Mouse (Mus musculus): ENCODE results near the gene Cdk14.

Gene Cdk14

DNA sequence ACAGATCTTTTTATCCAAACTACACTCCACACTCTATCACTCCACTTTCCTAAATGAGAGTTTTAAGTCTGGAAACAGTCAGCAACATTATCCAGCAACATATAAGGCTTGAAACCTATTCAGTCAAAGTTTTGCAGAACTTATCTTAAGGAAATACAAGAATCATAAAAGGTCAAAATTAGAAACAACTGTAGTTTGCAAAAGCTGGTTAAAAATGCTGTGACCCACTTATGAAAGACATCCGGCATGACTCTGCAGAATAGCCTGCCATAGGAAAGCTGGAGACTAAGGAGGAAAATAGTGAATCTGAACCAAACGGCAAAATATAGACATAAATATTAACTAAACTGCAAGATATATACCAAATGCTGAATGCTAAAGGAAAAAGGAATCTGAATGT, 566.6 kb downstream of the Cdk14 start:
- WGBS, result 60% methylated on average over 2 of the region's 2 CpGs

DNA sequence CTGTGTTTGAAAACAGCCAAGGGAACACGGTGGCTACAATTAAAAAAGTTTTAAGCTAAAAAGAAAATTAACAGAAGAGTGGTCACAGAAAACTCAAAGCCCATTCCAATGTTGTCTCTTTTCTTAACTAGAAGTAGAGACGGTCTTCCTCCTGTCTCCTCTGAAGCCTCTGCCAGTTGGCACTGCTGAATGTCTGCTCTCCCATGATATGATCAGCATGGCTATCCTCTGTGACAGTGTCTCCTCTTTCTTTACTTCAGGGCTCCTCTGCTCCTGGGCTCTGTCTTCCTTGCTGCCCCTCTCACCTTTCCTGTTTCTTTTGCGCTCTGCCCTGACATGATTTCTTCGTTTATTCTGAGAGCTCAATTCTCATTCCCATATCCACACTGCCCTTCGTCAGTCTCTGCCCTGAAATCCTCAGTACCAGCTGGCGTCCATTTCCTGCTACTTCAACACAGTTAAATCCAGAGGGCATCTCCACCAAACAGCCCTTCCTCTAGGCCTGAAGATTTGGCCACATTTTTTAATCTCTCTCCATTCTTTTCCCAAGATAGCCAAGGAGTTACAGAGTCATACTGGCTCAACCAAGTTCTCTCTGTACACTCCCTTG, 567.3 kb downstream of the Cdk14 start:
- 71% methylated on average over 6 of the region's 6 CpGs for WGBS

DNA sequence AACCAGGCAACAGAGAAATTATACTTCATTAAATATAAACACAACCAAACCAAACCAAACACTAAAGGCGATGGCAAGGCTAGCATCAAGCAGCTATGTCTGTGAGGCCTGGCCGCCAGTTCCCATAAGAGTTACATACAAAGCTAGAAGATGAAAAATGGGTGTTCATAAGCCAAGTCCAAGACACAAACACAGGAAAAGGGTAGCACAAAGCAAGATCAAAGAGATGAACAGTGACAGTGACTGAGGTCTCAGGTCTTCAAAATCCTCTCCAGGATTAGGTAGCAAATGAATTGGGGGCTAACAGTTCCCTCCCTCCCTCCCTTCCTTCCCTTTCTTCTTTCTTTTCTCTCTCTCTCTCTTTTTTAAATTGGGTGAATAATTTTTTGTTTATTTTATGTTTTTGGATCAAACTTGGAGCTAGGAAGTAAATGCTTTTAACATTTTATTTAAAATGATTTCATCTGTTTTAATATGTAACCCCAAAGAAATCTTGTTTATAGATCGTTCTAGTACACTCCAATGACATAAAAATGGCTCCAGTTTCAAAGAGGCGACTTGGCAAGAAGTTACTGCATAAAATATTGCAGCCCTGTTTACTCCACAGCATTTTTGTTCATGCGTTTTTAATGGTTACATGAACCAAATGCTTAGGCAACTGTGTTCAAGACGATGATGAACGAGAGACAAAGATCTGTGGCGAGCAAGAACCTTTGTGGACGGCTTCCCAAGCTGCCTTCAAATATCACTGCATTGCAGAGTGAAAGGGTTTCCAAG, 568.0 kb downstream of the Cdk14 start:
- WGBS, result 79% methylated on average over 9 of the region's 9 CpGs

DNA sequence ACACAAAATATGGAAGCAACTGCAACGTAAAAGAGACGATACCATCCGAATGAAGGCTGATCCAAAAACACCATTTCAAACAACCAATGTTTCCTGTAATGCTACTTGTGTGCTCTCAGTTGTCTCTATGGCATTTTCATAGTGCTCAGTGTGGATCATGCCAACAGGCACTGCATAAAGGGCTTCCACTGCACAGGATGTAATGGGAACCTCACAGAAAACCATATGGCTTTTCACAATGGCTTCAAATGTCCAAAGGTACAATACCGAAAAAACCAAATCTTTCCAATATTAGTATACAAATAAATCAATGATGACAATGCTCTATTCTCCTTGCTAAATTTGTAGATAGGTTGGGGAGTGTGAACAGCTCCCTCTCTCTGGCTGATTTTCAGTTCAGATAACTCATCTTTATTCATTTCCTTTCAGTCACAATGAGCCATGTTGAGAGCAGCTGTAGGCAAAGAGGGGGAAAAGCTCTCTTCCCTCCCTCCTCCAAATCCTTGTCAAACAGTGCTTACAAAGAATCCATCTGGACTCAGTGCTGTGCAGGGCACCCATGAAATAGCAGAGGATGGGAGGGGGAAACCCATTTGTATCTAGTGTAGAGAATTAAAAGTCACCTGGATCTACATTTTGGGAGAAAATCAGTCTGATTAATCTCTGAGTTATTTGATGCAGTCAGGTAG, 568.7 kb downstream of the Cdk14 start:
- 84% methylated on average over 4 of the region's 4 CpGs for WGBS

DNA sequence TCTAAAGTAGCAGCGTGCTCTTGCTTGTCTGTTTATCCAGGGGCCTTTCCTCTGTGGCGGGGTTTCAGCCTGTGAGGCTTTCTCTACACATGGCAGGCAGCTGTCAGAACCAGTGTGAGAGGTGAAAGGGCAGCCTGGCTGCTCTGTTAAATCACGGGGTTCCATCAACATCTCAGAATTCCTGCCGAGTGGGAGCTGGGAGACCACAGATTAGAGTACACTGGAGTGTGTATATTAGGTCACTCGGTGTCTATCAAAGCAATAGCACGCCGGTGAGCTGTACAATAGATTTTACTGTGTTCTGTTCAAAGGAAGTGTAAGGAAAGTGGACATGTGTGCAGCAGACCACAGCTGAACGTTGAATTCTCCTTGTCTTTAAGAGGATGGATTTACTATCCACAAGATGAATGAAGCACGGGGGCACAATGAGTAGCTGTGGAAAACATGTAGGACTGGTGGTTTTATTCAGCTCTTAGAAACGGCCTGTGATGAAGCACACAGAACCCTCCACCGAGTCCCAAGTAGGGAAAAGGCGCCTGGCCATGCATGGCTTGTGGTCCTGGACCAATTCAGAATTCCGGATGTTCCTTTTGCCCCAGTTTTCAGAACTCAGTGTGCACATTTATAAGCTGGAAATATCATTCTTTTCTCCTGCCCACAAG, 585.2 kb downstream of the Cdk14 start:
- WGBS, result 57% methylated on average over 13 of the region's 13 CpGs

DNA sequence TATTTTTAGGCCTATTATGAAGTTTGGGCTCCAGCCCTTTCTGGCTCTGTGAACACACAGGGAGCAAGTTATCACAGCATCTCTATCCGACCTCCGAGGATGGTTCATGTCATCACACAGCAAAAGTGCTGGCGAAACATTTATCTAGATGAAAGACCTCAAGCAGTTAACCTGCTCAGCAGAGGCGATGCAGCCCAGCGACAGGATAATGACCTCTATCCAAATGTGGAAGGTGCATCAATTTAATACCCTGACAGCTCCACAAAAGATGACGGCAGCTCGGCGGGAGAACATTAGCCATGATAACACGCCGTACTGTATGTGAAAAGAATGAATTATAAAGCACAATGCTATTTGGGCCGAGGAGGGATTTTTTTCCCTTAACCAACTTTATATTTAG, 586.2 kb downstream of the Cdk14 start:
- 82% methylated on average over 11 of the region's 11 CpGs for WGBS

DNA sequence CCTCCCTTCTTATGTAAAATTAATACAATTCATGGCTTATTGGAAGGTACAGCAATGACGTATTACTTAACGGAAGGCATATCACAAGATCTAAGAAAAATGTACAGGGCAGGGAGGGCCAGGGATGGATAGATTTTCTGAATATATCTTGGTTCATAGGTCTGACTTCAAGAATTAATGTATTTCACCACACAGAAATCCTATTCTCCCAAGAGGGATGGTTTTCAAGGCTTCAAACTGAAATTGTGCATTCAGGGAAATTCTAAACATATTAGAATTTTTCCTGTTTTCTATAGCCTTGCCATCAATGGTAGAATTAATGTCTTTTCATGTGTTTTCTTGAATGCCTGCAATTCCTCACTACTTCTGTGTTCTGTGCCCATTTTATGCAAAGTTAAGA, 593.2 kb downstream of the Cdk14 start:
- WGBS, result 97% methylated on average over 2 of the region's 2 CpGs

DNA sequence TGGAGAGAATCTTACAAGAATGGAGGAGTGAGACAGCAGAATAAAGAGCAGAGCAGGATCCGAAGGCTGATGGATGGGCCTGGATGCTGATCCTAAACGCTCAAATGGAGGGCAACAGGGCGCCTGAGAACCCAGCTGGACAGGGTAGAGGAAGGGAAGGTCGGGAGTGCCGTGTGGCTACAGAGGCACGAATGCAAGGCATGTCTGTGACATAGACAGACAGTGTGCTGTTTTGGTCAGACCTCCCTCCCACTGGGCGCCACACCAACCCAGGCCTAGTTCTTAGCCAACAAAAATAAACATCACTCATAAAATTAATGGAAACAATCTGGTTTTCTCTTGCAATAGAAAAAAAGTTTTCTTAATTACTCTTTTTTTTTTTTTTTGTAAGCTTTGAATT, 594.2 kb downstream of the Cdk14 start:
- 70% methylated on average over 7 of the region's 7 CpGs for WGBS

DNA sequence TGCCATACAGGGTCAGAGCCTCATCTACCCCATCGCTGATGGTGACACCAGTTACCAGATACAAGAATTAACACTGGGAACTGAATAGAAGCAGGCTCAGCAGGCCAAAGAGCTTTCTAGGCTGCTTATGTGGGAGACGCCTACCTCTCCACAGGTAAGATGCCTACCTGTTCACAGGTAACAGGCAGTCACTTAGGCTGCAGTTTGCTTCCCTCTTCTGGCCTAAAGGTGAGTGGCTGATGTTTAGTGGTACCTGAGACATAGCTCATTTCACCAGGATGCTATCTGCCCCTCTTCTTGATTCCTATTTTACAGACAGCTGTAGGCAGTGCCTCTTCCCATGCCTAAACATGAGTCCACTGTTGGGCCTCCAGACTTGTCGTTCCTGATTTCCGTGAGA, 595.0 kb downstream of the Cdk14 start:
- 90% methylated on average over 4 of the region's 4 CpGs for WGBS

DNA sequence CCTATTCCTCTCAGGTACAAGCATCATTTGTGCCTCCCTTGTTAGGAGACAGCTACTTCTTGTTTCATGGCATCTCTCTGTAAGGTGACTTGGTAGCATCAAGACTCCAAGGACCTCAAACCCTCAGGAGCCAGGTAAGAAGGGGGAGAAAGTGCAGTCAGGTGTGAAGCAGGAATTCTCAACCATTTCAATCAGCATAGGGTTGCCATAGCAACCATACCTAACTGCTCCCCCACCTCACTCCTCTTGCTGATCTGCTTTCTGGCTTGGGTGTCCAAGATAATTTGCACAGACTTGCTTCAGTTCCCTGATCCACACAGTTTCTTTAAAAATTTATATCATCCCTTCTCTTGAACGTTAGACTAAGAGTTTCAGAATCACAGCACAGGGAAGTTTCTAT, 595.9 kb downstream of the Cdk14 start:
- 45% methylated on average over 1 of the region's 1 CpGs for WGBS

DNA sequence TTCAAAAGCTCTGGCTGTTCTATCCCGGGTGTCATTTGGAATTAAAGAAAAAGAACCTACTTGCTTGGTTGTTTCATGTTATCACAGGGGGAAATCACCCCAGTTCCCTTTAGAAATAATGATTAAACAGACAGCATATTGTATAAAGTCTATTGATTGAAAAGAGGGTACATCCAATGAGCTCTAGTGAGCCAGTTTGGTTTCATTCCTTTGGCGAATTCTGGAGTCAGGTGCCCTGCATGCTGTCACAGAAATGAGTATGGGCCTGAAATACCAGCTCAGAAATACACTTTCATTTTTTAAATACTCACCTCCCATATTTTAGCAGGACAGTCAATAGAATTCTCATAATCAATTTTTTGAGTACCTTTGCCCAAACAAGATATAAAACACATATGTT, 598.1 kb downstream of the Cdk14 start:
- 55% methylated on average over 2 of the region's 2 CpGs for WGBS

DNA sequence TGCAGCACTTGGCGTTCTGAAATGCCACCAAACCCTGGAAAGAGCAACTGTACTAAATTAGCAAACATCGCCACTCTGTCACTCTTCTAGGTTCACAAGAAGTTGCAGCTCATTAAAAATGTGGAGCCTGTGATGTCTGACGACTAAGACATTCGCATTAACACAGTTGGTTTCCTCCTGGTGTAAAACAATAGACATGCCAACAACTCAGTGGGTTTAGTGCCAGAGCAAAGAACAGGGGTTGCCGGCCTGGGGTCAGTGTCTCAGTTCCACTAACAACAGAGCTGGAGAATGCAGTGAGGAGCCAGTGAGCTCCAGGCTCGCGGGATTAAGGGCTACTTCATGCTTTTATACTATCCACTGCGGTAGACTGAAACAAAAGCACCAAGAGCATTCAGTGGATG, 598.7 kb downstream of the Cdk14 start:
- WGBS, result 38% methylated on average over 8 of the region's 8 CpGs

DNA sequence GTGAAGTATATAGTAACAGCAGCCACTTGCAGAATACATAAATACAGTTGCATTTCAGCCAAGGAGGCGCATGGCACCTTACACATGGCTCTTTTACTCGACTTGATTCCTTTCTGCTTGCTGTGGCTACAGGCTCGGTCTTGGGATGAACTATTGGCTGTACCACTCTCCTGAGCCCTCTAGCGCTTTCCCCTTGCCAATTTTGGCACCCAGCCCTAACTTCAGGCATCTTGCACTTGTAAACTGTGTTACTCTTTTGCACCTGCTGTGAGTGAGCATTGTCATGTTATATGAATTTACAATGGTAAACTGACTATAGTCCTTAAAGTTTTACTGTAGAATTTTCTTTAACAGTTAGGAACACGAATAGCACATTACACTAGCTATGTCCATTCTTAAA, 603.1 kb downstream of the Cdk14 start:
- WGBS, result 71% methylated on average over 5 of the region's 5 CpGs

DNA sequence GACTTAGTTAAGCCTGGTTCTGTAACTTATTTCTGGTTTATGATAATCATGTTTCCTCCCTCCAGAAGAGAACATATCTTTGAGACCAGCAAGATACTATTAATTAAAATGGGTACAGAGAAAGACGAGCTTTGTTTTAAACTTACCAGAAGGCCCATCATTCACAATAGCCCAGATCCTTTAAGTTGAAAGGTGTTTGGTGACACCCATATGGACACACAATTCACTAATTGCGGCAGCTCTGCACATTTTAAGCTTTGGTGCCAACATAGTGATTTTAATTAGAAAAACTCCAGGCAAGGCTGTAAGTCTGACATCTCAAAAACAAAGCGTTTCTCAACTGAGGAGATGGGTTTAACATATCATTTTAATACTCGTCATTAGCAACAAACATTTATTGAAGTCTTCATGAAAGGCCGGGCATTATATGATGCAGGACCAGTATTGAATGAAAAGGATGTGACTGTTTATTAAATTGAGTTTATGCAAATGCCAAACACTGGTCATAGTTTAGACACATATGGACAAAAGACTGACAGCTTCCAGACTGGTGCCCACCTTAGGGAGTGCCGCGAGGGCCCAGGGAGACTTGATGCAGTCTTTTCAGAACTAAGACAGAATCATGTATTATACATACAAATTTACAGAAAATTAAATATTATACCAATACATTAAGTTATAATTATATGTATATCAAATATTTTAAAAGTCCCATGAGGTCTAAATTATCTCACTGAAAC, 605.5 kb downstream of the Cdk14 start:
- WGBS, result 85% methylated on average over 7 of the region's 7 CpGs

DNA sequence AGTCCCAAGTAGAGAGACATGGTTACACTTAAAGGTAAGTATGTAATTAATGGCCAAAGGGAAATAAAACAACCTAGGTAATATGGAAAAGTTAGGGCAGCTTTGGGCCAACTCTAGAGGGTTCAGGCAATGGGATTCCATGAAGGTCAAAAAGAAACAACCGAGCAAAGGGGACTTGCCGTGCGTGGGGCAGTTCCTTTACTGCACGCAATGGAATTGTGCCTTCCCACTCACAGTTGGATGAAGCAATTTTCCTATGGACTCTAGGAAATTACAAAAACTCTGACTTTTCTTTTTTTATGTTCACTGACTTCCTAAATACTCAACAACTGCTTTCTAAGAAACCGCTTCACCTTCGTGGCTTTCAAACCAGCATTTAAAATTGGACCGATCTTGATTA, 606.8 kb downstream of the Cdk14 start:
- 99% methylated on average over 7 of the region's 7 CpGs for WGBS

DNA sequence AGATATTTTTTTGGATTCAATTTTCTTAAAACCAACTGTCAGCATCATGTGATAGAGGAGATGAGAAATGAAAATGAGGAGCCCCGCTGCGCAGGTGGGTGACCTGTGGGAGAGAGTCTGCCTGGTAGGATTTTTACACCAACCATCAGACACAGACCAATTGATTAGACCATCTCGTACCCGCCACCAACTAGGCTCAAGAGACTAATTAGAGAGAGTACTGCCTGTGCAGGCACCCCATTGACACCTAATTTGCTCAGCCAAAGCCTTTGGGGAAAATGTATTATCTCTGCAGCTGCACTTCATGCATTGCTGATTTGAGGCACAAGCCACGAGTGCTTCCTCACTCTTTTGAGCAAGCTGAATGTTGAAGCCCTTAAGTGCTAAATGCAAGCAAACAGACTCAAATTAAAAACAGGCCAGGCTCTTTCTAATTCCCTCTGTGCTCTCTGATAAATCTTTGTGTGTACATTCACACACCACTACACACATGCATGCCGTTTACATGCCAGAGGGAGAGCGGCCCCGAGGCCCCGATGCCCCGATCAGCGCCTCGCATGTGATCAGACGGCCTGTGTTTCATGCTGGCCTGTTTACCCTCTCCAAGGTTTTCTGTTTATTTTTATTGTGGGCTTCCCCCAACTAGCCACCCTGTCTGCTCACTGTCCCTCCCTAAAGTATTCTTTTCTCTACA, 607.9 kb downstream of the Cdk14 start:
- WGBS, result 69% methylated on average over 13 of the region's 13 CpGs

DNA sequence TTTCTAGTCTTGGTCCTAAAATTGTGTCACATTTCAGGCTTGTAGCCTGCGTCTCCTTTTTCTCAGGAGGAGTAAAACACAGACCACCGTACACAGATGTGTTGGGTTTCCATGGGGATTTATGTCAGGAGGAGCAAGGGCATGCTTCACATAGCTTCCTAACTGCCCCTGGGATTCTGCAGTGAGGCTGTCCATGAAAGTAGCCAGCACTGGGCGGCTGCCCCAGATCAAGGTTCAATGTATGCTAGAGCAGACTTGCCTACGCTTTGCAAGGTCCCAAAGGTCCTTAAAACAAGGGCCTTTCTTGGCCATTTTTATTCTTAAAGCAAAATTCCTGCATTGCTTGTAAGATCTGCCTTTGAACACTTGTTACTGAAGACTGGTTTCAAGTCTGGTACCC, 614.9 kb downstream of the Cdk14 start:
- 94% methylated on average over 4 of the region's 4 CpGs for WGBS

DNA sequence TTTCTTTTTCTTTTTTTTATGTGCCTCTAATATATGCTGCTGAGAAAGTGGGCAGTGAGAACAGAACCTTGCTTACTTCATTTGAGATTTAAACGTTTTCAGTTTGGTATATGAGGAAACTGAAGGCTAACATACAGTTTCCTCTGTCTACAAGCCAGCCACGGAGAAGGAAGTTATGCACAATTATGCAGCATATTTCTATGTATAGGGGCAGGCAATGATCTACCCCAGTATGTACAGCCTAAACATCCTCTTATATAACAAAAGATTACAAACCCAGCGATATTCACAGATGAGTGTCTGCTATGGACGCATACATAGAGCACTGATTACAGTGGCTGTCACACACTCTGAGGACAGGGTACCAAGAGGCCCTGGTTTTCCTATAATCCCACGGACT, 616.4 kb downstream of the Cdk14 start:
- 45% methylated on average over 5 of the region's 5 CpGs for WGBS

DNA sequence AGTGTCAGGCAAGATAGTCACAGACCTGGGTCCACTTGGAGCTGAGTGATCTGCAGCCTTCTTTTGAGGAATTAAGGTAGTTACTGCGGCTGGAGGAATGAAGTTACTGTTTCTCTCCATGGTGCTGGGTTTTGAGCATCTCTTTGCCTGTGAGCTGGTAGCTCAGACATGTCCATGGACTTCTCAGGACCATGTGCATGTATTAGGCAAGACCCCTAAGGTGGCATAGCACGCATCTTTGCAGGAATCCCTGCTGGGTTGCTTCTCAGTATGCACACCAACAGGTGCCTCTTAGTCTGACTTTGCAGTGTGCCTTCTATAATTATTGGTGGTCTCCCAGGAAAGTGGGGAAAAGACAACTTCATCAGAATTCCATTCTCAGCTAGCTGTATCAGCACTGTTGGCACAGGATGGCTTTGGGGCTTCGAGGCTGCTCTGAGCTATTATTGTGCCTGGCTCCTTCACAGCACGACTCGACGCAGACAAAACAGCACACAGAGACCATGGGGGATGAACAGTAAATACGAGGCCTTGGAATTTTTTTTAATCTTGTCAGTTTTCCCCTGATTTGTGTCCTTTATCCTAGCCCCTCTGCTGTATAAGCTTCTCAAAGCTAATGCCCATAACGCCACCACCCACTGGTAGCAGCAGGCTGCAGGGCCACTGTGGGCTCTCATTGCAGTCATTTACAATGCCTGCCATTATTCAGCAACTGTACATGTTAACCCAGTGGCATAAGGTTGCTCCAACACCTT, 618.8 kb downstream of the Cdk14 start:
- 53% methylated on average over 8 of the region's 8 CpGs for WGBS

DNA sequence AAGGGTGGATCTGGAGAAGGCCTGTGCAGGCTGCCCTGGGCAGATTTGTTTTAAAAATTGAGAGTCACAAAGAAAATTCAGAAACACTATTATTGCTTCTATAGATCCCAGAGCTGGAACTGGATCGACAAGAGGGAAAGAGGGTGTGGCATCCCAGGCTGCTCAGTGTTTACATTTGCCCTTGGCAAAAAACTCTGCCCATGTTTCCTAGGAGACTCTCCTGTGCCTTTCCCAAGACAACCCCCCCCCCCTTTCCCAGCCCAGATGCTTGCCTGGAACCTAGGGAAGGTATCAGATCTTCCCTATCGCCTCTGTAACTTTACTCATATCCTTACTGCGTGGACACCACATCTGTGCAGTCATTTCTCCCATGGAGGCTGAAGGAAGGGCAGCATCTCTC, 628.9 kb downstream of the Cdk14 start:
- 76% methylated on average over 3 of the region's 3 CpGs for WGBS

DNA sequence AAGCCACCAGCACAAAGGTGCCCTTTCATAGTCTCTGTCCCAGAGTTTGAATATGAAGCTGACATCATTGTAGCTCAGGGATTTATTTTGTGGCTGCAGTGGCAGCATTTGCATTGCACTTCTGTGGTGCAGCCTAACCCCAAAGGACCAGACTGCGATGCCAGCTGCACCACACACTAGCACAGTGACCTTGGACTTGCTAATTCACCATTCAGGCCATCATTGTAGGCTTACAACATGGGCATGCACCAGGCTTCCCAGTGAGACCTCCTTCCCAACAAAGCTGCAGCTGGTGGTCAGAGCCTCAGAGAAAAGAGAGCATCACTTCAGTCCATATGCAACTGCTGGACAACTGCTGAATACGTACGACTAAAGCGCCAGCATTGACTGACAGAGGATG, 629.8 kb downstream of the Cdk14 start:
- WGBS, result 74% methylated on average over 4 of the region's 4 CpGs
